Mouse (Mus musculus): ENCODE data around the gene Fbf1. TPM values are rescaled to one million over a fixed set of nuclear protein-coding genes. Genes with fewer than 3 reads are reported as not detected.

Fbf1 gene
- polyA plus RNA-seq, 1 experiment, result 24.0 TPM

DNA sequence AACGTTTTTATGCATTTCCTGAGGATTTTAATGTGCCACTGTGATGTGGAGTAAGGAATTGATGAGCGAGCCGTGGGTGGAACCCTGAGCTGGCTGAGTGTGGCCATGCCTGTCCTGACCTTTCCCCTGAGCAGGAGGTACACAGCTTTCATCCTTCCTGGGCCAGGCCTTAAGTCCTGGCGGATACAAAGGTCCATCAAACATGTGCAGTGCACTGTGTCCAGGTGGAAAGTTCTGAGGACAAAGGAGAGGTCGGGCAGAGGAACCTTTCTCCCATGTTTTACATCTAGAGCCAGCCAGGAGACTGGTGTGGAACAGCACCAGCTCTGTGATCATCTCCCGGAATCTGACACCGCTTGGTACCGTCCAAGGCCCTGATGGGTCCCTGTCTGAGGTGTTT is 41.3 kb upstream of the Fbf1 start:
- H3K4me1 ChIP-seq (ENCODE audit: control insufficient read depth, insufficient read depth, low read length), result peaks cover 10% of the 10 kb centered on the region
- TF ChIP-seq CTCF (conservative IDR thresholded peaks at IDR 0.05; ENCODE audit: insufficient read depth, insufficient read length, low read depth, low read length), result no peak
- no peak for TF ChIP-seq POLR2A (IDR thresholded peaks at IDR 0.05; ENCODE audit: low read depth, low read length)
- H3K27ac ChIP-seq (ENCODE audit: insufficient read depth, low read depth, low read length), result peak overlapping the region; percentile 66
- DNase-seq, result peak; percentile 88
- no peak overlapping the region for H3K4me3 ChIP-seq (ENCODE audit: insufficient read depth, low read depth, low read length)
- H3K27me3 ChIP-seq (replicated peaks; ENCODE audit: control insufficient read depth, insufficient read depth, low read length), result no peaks in the 10 kb centered on the region
- WGBS, result 48% methylated on average over 8 of the region's 8 CpGs
- H3K36me3 ChIP-seq (ENCODE audit: control insufficient read depth, insufficient read depth, low read length), result no peaks in the 10 kb centered on the region

DNA sequence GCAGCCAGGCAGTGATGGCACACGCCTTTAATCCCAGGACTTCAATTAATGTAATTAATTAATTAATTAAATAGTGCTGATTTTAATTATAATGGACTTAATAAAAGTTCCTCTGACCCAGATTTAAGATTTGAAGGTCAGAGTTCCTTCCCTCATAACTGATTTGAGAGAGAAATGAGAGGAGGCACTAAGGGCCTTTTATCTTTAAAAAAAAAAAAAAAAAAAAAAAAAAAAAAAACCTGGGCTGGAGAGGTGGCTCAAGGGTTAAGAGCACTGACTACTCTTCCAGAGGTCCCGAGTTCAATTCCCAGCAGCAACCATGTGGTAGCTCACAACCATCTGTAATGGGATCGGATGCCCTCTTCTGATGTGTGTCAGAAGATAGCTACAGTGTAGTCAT is 40.7 kb upstream of the Fbf1 start:
- no peaks in the 10 kb centered on the region for H3K36me3 ChIP-seq (ENCODE audit: control insufficient read depth, insufficient read depth, low read length)
- no peak overlapping the region for H3K4me3 ChIP-seq (ENCODE audit: insufficient read depth, low read depth, low read length)
- 82% methylated on average over 3 of the region's 3 CpGs for WGBS
- no peak overlapping the region; the same call in 1 of the 2 replicates for H3K27ac ChIP-seq (ENCODE audit: insufficient read depth, low read depth, low read length)
- H3K27me3 ChIP-seq (replicated peaks; ENCODE audit: control insufficient read depth, insufficient read depth, low read length), result no peaks in the 10 kb centered on the region
- no peak for DNase-seq
- peaks cover 10% of the 10 kb centered on the region for H3K4me1 ChIP-seq (ENCODE audit: control insufficient read depth, insufficient read depth, low read length)
- TF ChIP-seq CTCF (conservative IDR thresholded peaks at IDR 0.05; ENCODE audit: insufficient read depth, insufficient read length, low read depth, low read length), result no peak
- no peak for TF ChIP-seq POLR2A (IDR thresholded peaks at IDR 0.05; ENCODE audit: low read depth, low read length)

DNA sequence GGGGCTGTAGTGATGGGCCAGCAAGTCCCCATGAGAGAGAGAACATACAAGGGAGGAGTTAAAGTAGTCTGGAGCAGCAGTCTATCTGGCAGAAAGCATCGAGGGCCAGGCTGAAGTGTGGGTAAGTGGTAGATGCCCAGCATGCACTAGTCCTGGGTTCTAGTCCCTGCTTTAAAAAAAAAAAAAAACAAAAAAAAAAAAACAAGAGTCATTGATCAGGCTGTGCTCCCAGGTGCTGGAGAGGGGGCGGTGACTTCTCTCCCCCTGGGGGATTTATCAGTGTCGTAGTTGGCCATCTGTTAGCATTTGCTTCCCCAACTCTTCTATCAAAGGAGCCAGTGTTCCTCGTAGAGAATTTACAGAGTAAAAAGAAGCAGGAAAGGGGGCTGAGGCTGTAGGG is 38.7 kb upstream of the Fbf1 start:
- H3K4me1 ChIP-seq (ENCODE audit: control insufficient read depth, insufficient read depth, low read length), result peaks cover 10% of the 10 kb centered on the region
- H3K27me3 ChIP-seq (replicated peaks; ENCODE audit: control insufficient read depth, insufficient read depth, low read length), result no peaks in the 10 kb centered on the region
- no peak overlapping the region for H3K27ac ChIP-seq (ENCODE audit: insufficient read depth, low read depth, low read length)
- TF ChIP-seq CTCF (conservative IDR thresholded peaks at IDR 0.05; ENCODE audit: insufficient read depth, insufficient read length, low read depth, low read length) (no peak), POLR2A (IDR thresholded peaks at IDR 0.05; ENCODE audit: low read depth, low read length) (no peak)
- no peaks in the 10 kb centered on the region for H3K36me3 ChIP-seq (ENCODE audit: control insufficient read depth, insufficient read depth, low read length)
- no peak for DNase-seq
- H3K4me3 ChIP-seq (ENCODE audit: insufficient read depth, low read depth, low read length), result no peak overlapping the region
- 87% methylated on average over 4 of the region's 4 CpGs for WGBS

DNA sequence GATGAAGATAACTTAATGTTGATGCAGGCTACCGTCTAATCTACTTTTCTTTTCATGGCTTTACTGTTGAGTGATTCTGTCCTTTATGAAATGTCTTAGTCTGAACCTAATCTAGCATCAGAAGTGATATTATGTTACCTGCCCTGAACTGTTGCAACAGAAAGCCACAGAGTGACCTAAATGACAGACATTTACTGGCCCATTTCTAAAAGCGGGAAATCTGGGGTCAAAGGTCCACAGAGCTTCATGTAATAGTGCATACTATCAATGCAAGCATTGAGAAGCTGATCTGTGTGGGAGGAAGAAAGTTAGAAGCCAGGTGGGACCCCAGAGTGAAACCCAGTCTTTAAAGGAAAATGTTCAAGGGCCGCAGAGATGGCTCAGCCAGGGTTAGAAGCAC is 35.2 kb upstream of the Fbf1 start:
- no peak for DNase-seq
- Histone ChIP-seq H3K36me3 (ENCODE audit: control insufficient read depth, insufficient read depth, low read length) (no peaks in the 10 kb centered on the region), H3K4me1 (ENCODE audit: control insufficient read depth, insufficient read depth, low read length) (peaks cover 4% of the 10 kb centered on the region; the same call in 1 of the 2 replicates), H3K27me3 (replicated peaks; ENCODE audit: control insufficient read depth, insufficient read depth, low read length) (no peaks in the 10 kb centered on the region), H3K27ac (ENCODE audit: insufficient read depth, low read depth, low read length) (no peak overlapping the region), H3K4me3 (ENCODE audit: insufficient read depth, low read depth, low read length) (no peak overlapping the region)
- TF ChIP-seq POLR2A (IDR thresholded peaks at IDR 0.05; ENCODE audit: low read depth, low read length) (no peak), CTCF (conservative IDR thresholded peaks at IDR 0.05; ENCODE audit: insufficient read depth, insufficient read length, low read depth, low read length) (no peak)
- WGBS, result 84% methylated on average over 3 of the region's 3 CpGs

DNA sequence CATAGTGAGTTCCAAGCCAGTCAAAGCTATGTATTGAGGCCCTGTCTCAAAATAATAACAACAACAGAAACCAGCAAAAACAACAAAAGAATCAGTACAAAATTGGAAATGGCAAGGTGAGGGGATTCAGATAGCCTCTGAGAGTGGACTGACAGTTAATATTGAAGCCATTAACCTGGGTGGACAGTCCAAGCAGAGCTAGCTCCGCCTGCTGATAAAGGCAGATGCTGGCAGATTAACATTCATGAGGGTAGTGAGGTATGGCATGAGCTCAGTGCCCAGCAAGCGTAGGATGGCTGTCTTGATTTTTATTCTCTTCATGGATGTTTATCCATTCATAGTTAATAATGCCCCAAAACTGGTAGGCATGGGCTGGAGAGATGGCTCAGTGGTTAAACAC is 33.2 kb upstream of the Fbf1 start:
- Histone ChIP-seq H3K27me3 (replicated peaks; ENCODE audit: control insufficient read depth, insufficient read depth, low read length) (no peaks in the 10 kb centered on the region), H3K4me1 (ENCODE audit: control insufficient read depth, insufficient read depth, low read length) (peaks cover 4% of the 10 kb centered on the region; the same call in 1 of the 2 replicates), H3K36me3 (ENCODE audit: control insufficient read depth, insufficient read depth, low read length) (no peaks in the 10 kb centered on the region; the same call in 1 of the 2 replicates), H3K4me3 (ENCODE audit: insufficient read depth, low read depth, low read length) (no peak overlapping the region), H3K27ac (ENCODE audit: insufficient read depth, low read depth, low read length) (0 out of 2 replicates have a peak overlapping the region, but pooled peaks have one; percentile 11)
- TF ChIP-seq CTCF (conservative IDR thresholded peaks at IDR 0.05; ENCODE audit: insufficient read depth, insufficient read length, low read depth, low read length), result 0 out of 2 replicates have a peak, but pooled peaks have one; percentile 1
- no peak for TF ChIP-seq POLR2A (IDR thresholded peaks at IDR 0.05; ENCODE audit: low read depth, low read length)
- peak; percentile 63 for DNase-seq
- WGBS, result 50% methylated on average over 2 of the region's 2 CpGs

DNA sequence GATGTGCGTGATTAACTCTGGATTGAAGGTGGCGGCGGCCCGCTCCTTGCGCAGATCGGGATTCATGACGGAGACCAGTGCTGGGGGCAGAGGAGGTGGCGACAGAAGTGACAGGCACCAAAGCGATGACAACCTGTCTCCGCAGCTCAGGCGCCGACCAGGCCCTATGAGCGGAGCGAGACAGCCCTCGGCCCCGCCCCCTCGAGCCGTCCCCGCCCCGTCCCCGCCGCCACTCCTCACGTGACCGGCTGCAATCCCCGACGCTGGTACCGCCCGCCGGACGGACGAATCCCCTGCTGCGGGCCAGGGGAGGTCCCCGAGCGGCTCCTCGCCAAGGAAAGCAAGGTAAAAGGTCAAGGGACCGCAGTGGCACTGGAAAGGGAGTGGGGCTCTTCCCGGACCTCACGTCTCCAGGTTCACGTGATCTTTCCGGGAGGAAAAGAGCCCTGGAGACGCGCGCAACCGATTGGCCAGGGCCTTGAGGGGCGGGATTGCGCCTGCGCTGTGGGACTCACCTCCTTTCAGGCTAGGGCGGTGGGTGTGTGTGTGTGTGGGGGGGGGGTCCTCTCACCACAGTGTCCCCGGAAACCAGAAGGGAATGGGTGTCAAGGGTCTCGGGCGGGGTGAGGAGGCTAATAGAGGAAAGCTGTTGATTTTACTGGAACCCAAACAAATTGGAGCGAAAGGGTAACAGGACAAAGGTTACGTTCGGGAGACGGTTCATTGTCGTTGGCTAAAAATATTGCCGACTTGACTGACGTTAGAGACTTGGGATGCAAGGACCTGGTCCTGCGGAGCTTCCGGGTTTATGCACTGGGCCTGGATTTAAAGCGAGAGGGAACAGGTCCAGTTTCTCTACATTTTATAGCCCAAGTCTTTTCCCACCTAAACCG is 30.9 kb upstream of the Fbf1 start, which contains the start of the genes Ten1 and Acox1:
Gene Ten1, plus strand, starts transcription at position 217 of the 893 bp plus-strand sequence.
Gene Acox1, minus strand, starts transcription at position 407 of the 893 bp plus-strand sequence.
- Histone ChIP-seq H3K36me3 (ENCODE audit: control insufficient read depth, insufficient read depth, low read length) (no peaks in the 10 kb centered on the region; the same call in 1 of the 2 replicates), H3K4me3 (ENCODE audit: insufficient read depth, low read depth, low read length) (peak within 1 kb of the TSS; percentile 76), H3K27me3 (replicated peaks; ENCODE audit: control insufficient read depth, insufficient read depth, low read length) (no peaks in the 10 kb centered on the region), H3K27ac (ENCODE audit: insufficient read depth, low read depth, low read length) (peak within 1 kb of the TSS; percentile 94), H3K4me1 (ENCODE audit: control insufficient read depth, insufficient read depth, low read length) (peaks cover 11% of the 10 kb centered on the region; the same call in 1 of the 2 replicates)
- WGBS, result under 1% methylated on average over 62 of the region's 62 CpGs
- TF ChIP-seq CTCF (conservative IDR thresholded peaks at IDR 0.05; ENCODE audit: insufficient read depth, insufficient read length, low read depth, low read length), result no peak
- peak; percentile 98 for TF ChIP-seq POLR2A (IDR thresholded peaks at IDR 0.05; ENCODE audit: low read depth, low read length)
- DNase-seq, result peak; percentile 99

DNA sequence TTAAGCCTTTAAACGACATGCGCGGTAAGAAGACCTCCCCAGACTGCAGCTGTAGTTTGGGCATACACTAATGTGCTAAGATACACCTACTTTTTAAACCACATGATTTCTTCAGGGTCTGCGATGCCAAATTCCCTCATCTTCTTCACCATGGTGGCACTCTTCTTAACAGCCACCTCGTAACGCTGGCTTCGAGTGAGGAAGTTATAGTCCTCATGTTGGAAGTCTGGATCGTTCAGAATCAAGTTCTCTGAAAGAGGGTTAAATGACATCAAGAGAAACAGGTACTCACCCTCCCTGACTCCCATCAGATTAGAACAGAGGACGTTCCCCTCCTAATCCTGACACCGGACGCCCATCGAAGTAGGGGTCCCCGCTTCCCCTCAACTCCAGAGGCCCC is 30.2 kb upstream of the Fbf1 start:
- TF ChIP-seq POLR2A (IDR thresholded peaks at IDR 0.05; ENCODE audit: low read depth, low read length), result no peak
- TF ChIP-seq CTCF (conservative IDR thresholded peaks at IDR 0.05; ENCODE audit: insufficient read depth, insufficient read length, low read depth, low read length), result no peak
- DNase-seq, result peak; percentile 28

More for the DNA sequence above, 30.2 kb upstream of the Fbf1 start:
- H3K27ac ChIP-seq (ENCODE audit: insufficient read depth, low read depth, low read length), result peak overlapping the region; percentile 89
- peaks cover 11% of the 10 kb centered on the region; the same call in 1 of the 2 replicates for H3K4me1 ChIP-seq (ENCODE audit: control insufficient read depth, insufficient read depth, low read length)
- H3K4me3 ChIP-seq (ENCODE audit: insufficient read depth, low read depth, low read length), result peak overlapping the region; percentile 76
- H3K27me3 ChIP-seq (replicated peaks; ENCODE audit: control insufficient read depth, insufficient read depth, low read length), result no peaks in the 10 kb centered on the region
- no peaks in the 10 kb centered on the region; the same call in 1 of the 2 replicates for H3K36me3 ChIP-seq (ENCODE audit: control insufficient read depth, insufficient read depth, low read length)
- WGBS, result 6% methylated on average over 13 of the region's 13 CpGs

All from kidney, adult 2 months (tissue).